Mouse (Mus musculus): ENCODE results near the gene Arhgef17.

DNA sequence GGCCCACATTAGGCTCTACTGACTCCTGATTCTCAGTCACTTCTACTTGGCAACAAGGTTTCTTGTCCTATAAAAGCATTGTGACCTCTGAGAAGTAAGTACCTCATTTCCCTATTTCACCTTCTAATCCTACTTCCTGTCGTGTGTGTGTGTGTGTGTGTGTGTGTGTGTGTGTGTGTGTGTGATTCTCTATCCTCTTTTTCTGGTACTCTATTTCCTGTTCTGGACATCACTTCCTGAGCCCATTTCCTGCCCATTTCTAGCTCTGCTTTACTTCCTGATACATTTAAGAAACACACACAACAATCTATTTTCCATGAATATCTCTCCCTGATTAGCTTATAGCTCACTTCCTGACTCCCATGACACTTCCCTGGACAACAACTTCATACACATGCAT is 56.1 kb downstream of the Arhgef17 start:
- TF ChIP-seq HCFC1 (IDR thresholded peaks at IDR 0.05; ENCODE audit: borderline replicate concordance, insufficient read depth, low read length), result no peak
- TF ChIP-seq MAFK (IDR thresholded peaks at IDR 0.05; ENCODE audit: insufficient read depth, low read depth, low read length), result no peak
- TF ChIP-seq CHD2 (IDR thresholded peaks at IDR 0.05; ENCODE audit: low read depth, low read length), result no peak
- no peak for TF ChIP-seq ZC3H11A (IDR thresholded peaks at IDR 0.05; ENCODE audit: borderline replicate concordance, low read depth, low read length)
